Mouse (Mus musculus) heart, embryonic 13.5 days (tissue): Measurements from ENCODE around the gene Dnase1. TPM values are rescaled to one million over a fixed set of nuclear protein-coding genes. Genes with fewer than 3 reads are reported as not detected.
"Not testable (repeated sequence)": the region's sequence is repeated elsewhere in the genome, so short reads cannot be mapped to it uniquely, and the experiment has no call there.

Source experiments
- ATAC-seq: fragments of 200-750 bp; cut with Nextera tagmentation; 2 replicates; pipeline ENCODE4 v1.8.0; 2017; ENCODE audit warnings: moderate TSS enrichment; ENCODE audit not compliant: insufficient number of reproducible peaks, low FRiP score, low TSS enrichment; ENCODE audit errors: extremely low read depth
- H3K27ac ChIP-seq: fragments of 300-500 bp; sonication (generic); replicated peaks from 2 replicates; pipeline ENCODE4 v1.5.1; 2015; ENCODE audit warnings: moderate library complexity, mild to moderate bottlenecking, inconsistent platforms
- H3K27me3 ChIP-seq: fragments of 300-500 bp; sonication (generic); replicated peaks from 2 replicates; pipeline ENCODE4 v1.6.1; 2015; ENCODE audit warnings: mild to moderate bottlenecking, inconsistent platforms
- H3K36me3 ChIP-seq: fragments of 300-500 bp; sonication (generic); 2 replicates; pipeline ENCODE4 v1.6.1; 2015; ENCODE audit warnings: mild to moderate bottlenecking, inconsistent platforms
- H3K4me1 ChIP-seq: fragments of 300-500 bp; sonication (generic); 2 replicates; pipeline ENCODE4 v1.6.1; 2015; ENCODE audit warnings: inconsistent platforms
- H3K4me2 ChIP-seq: fragments of 300-500 bp; sonication (generic); 2 replicates; pipeline ENCODE4 v1.6.1; 2015; ENCODE audit warnings: inconsistent platforms, mild to moderate bottlenecking, moderate library complexity
- H3K4me3 ChIP-seq: fragments of 300-500 bp; sonication (generic); 2 replicates; pipeline ENCODE4 v1.5.1; 2015; ENCODE audit warnings: moderate library complexity, mild to moderate bottlenecking, inconsistent platforms
- H3K9ac ChIP-seq: fragments of 300-500 bp; sonication (generic); 2 replicates; pipeline ENCODE4 v1.6.1; 2015; ENCODE audit warnings: inconsistent platforms, mild to moderate bottlenecking, moderate library complexity
- H3K9me3 ChIP-seq: fragments of 300-500 bp; sonication (generic); 2 replicates; pipeline ENCODE4 v1.6.1; 2016; ENCODE audit warnings: inconsistent platforms
- WGBS: fragments of 180-500 bp; shearing (Covaris S2); methylation state at CpG from one replicate; pipeline ENCODE4 v1.1.7; 2015; ENCODE audit warnings: mixed read lengths; 5-methylcytosine and 5-hydroxymethylcytosine counted together
- polyA plus RNA-seq: library from polyadenylated mRNA; unstranded; fragments of >200 nt; fragmentation: Nextera tagmentation; extraction: Ambion mirVana; gene quantifications from 2 replicates; pipeline ENCODE4 v1.2.1, GENCODE M21; 2015

The Dnase1 gene
- polyA plus RNA-seq, 1 experiment from 2014 or later = 3.5 TPM

DNA sequence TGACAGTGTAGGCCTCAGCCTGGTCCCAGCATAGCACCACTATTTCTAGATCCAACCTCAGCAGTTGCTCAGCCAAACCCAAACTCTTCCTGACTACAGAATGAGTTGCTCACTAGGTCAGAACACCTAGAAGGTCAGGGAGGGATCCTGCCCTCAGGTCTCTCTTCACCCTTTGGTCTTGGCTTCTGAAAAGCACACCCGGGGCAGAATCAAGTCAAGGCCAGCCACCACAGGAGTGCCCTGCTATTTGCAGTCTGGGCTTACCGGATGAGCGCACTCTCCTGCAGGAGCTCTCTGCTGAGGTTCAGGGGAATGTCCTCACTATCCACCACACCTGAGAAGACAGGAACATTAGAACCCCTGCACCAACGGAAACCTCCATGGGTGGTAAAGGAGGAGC, 15.9 kb downstream of the Dnase1 start:
- no peak overlapping the region for H3K9ac ChIP-seq
- H3K4me2 ChIP-seq = no peak overlapping the region
- peaks cover 96% of the 10 kb centered on the region for H3K36me3 ChIP-seq
- 91% methylated on average over 4 of the region's 4 CpGs for WGBS
- ATAC-seq = no peak
- H3K27me3 ChIP-seq = no peaks in the 10 kb centered on the region
- no peak overlapping the region for H3K4me3 ChIP-seq
- no peak overlapping the region for H3K27ac ChIP-seq
- H3K4me1 ChIP-seq = no peaks in the 10 kb centered on the region
- H3K9me3 ChIP-seq = no peaks in the 10 kb centered on the region

DNA sequence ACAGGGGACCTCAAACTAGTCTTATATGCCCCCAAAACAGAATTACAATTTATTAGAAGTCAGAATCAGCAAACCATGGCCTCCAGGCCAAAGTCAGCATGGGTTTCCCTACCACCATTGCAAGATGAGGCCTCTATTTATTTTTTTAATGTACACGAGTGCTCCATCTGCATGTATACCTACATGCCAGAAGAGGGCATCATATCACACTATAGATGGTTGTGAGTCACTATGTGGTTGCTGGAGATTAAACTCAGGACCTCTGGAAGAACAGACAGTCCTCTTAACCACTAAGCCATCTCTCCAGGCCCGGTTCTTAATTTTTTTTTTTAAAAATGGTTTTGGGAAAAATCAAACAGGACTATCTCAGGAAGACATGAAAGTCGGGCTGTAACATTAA, 17.1 kb downstream of the Dnase1 start:
- Histone ChIP-seq H3K4me2 (no peak overlapping the region), H3K36me3 (peaks cover 96% of the 10 kb centered on the region), H3K9ac (no peak overlapping the region), H3K4me1 (no peaks in the 10 kb centered on the region), H3K4me3 (no peak overlapping the region), H3K9me3 (no peaks in the 10 kb centered on the region), H3K27me3 (no peaks in the 10 kb centered on the region), H3K27ac (no peak overlapping the region)
- no peak for ATAC-seq
- WGBS = 78% methylated on average over 3 of the region's 3 CpGs

DNA sequence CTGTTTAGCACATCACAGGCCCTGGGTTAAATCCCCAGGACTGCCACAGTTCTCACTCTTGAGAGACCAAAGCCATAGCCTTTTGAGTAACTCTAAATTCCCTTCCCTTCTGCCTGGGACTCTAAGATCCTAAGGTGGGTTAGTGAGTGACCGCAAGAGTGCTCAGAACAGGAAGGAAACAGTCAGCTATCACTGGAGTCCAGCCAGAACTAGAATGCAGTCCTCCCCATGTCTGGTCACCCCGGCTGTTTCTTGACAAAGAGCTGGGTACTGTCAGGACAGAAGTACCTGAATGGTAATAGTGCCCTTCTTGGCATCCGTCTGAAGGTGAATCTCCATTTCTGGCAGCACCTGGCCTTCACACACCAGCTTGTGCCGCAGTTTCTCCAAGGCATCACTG, 28.2 kb downstream of the Dnase1 start:
- Histone ChIP-seq H3K4me3 (no peak overlapping the region), H3K4me2 (no peak overlapping the region), H3K27ac (no peak overlapping the region), H3K9ac (no peak overlapping the region), H3K4me1 (no peaks in the 10 kb centered on the region), H3K9me3 (no peaks in the 10 kb centered on the region), H3K27me3 (no peaks in the 10 kb centered on the region), H3K36me3 (peaks cover 84% of the 10 kb centered on the region)
- WGBS = 84% methylated on average over 4 of the region's 4 CpGs
- no peak for ATAC-seq

DNA sequence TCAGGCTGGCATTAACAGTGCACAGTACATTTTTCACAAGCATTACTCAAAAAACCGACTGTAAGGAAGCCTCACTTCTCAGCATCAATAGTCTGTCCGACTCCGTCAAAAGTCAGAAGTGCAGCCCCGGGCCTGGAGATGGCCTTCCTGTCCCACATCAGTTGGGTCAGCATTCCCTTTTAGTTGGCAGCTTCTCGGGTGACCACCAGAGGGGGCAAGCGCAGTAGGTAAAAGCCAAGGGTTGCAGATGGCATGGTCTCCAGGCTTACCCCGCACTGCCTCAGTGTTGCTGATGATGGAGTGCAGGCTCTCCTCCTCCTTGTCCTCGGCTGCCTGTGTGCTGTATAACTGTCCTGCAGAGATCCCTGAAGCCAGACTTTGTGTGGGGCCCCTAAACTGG, 31.8 kb downstream of the Dnase1 start:
- no peak overlapping the region for H3K27ac ChIP-seq
- ATAC-seq = no peak
- no peaks in the 10 kb centered on the region for H3K9me3 ChIP-seq
- H3K36me3 ChIP-seq = peaks cover 57% of the 10 kb centered on the region
- H3K4me3 ChIP-seq = no peak overlapping the region
- H3K4me2 ChIP-seq = no peak overlapping the region
- no peak overlapping the region for H3K9ac ChIP-seq
- H3K4me1 ChIP-seq = no peaks in the 10 kb centered on the region
- WGBS = 48% methylated on average over 8 of the region's 8 CpGs
- no peaks in the 10 kb centered on the region for H3K27me3 ChIP-seq

DNA sequence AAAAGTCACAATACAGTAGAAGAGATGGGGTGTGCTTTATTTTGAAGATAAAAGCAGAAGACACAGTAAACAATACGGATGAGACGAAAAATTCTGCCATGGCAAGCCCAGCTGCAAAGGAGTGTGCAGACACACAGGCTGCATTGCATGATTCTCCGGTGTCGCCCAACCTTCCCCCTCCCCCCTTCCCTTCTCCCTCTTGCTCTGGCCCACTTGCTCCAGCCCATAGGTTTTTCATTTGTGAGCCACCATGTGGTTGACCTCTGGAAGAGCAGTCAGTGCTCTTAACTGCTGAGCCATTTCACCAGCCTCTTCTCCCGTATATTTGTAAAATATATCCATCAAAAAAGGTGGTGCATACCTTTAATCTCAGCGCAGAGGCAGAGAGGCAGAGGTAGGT, 37.6 kb downstream of the Dnase1 start:
- Histone ChIP-seq H3K4me1 (peaks cover 33% of the 10 kb centered on the region), H3K27me3 (no peaks in the 10 kb centered on the region), H3K4me2 (no peak overlapping the region), H3K4me3 (no peak overlapping the region), H3K9me3 (no peaks in the 10 kb centered on the region), H3K27ac (no peak overlapping the region), H3K9ac (no peak overlapping the region), H3K36me3 (peaks cover 7% of the 10 kb centered on the region; the same call in 1 of the 2 replicates)
- ATAC-seq = no peak
- 70% methylated on average over 6 of the region's 6 CpGs for WGBS

DNA sequence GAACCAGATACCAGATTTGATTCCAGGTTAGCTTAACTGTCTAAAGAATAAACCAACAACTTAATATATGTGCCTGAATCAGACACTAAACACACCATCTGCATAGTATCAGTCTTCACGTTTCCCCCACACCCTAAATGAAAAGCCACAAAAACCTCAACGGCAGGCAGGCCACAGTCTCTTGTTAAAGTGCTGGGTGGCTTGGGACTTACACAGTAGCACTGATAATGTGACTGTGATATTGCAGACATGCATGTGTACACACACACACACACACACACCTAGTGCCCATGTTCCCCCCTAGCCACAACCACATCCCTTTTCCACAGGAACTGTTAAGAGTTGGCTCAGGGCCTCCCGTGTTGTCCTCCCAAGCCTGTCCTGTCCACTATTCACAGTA, 38.1 kb downstream of the Dnase1 start:
- H3K27me3 ChIP-seq = no peaks in the 10 kb centered on the region
- no peaks in the 10 kb centered on the region for H3K9me3 ChIP-seq
- no peak for ATAC-seq
- no peak overlapping the region for H3K4me2 ChIP-seq
- peaks cover 39% of the 10 kb centered on the region for H3K4me1 ChIP-seq
- H3K27ac ChIP-seq = no peak overlapping the region
- no peak overlapping the region for H3K4me3 ChIP-seq
- H3K9ac ChIP-seq = no peak overlapping the region
- H3K36me3 ChIP-seq = peaks cover 7% of the 10 kb centered on the region; the same call in 1 of the 2 replicates
- WGBS = 49% methylated on average over 3 of the region's 3 CpGs

DNA sequence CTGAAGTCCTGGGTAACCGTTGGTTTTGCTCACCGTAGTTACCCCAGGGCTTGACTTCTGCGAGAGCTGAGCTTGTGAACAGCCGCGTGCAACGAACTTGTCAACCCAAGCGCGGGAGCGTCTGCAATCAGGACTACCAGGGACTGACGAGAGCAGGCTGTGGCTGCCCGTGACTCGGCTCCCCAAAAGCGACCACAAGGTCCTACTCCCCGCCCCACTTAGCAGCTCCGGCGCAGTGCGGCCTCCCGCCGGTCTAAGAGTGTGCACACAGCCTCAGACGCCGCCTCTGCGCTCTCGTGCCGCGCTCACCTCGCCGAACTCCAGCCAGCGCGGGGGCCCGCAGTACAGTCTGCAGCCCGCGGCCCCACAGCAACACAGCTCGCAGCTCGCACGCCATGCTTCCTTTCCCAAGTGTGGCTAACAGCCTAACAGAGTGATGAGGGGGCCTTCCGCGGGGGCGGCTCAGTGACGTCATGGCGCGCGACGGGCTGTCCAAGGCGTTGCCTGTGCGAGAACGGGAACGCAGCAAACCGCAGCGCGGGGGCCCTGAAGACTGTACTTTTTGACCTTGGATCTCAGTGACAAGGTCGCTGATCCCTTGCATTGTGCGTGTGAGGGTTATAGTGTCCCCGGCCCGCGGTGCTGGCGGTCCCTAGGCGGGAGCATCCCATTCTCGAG, 40.8 kb downstream of the Dnase1 start, which contains the start of gene Trap1:
TSS of gene Trap1 (minus strand) at position 444 of the 678 bp plus-strand sequence.
- WGBS = under 1% methylated on average over 58 of the region's 58 CpGs
- peaks cover 54% of the 10 kb centered on the region for H3K4me1 ChIP-seq
- H3K9ac ChIP-seq = peak within 1 kb of the TSS; percentile 91
- peak within 1 kb of the TSS; percentile 80 for H3K4me2 ChIP-seq
- H3K4me3 ChIP-seq = peak within 1 kb of the TSS; percentile 85
- peak; percentile 88 for ATAC-seq
- no peaks in the 10 kb centered on the region for H3K27me3 ChIP-seq
- no peaks in the 10 kb centered on the region for H3K9me3 ChIP-seq
- peak within 1 kb of the TSS; percentile 83 for H3K27ac ChIP-seq
- H3K36me3 ChIP-seq = peaks cover 15% of the 10 kb centered on the region

DNA sequence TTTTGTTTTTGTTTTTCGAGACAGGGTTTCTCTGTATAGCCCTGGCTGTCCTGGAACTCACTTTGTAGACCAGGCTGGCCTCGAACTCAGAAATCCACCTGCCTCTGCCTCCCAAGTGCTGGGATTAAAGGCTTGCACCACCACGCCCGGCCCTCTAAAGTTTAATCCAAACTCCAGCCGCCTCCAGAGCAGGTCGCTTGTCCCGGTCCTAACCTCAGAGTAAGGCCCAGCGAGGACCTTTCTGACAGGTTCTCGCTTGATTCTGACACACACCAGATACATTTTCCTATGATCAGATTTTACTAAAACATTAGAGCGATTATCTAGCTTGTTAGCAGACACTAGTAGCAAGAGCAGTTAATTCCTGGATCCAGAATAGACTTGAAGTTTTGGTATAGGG, 41.6 kb downstream of the Dnase1 start:
- Histone ChIP-seq H3K9ac (peak overlapping the region; percentile 91; the same call in 1 of the 2 replicates), H3K4me1 (peaks cover 54% of the 10 kb centered on the region), H3K4me2 (peak overlapping the region; percentile 80), H3K36me3 (peaks cover 16% of the 10 kb centered on the region), H3K4me3 (peak overlapping the region; percentile 85)
- not testable (repeated sequence) for H3K27ac ChIP-seq, ATAC-seq, H3K27me3 ChIP-seq, H3K9me3 ChIP-seq
- WGBS = 66% methylated on average over 10 of the region's 10 CpGs

DNA sequence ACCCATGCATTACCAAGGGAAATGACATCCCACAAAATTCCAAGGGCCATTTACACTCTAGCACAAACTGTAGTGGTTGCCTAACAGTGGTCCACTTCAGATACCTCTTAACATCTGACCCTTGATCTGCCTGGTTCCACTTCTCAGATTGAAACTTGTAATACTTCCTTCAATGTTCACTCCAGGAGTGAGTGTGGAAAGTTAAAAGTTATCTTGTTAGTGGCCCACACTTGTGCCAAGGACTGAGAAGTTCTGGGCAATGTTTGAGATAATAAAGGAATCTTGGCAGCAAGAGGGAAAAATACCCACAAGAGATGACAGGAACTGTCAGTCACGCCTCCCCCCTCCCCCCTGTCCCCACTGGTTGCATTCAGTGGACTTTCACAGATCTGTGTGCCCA, 42.9 kb downstream of the Dnase1 start:
- peaks cover 54% of the 10 kb centered on the region for H3K4me1 ChIP-seq
- peaks cover 28% of the 10 kb centered on the region for H3K36me3 ChIP-seq
- no peaks in the 10 kb centered on the region for H3K9me3 ChIP-seq
- ATAC-seq = no peak
- H3K27ac ChIP-seq = peak overlapping the region; percentile 64
- H3K27me3 ChIP-seq = no peaks in the 10 kb centered on the region
- H3K9ac ChIP-seq = no peak overlapping the region
- 42% methylated on average over 1 of the region's 1 CpGs for WGBS
- no peak overlapping the region for H3K4me3 ChIP-seq
- H3K4me2 ChIP-seq = no peak overlapping the region

DNA sequence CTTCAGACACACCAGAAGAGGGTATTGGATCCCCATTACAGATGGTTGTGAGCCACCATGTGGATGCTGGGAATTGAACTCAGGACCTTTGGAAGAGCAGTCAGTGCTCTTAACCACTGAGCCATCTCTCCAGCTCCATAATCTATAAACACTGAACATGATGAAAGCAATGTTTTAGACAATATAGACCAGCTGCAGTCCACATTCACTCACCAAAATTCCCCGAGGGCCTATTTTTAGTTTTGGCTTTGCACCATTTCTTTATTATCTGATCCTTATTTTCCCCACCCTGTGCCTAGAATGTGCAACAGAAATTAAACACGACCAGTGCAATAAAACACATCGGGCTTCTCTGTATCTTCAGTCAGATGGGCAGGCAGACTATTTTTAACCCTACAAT, 43.7 kb downstream of the Dnase1 start:
- not testable (repeated sequence) for H3K9ac ChIP-seq, H3K9me3 ChIP-seq, H3K4me3 ChIP-seq, ATAC-seq, H3K4me2 ChIP-seq, H3K27me3 ChIP-seq
- 41% methylated on average over 3 of the region's 3 CpGs for WGBS
- H3K27ac ChIP-seq = peak overlapping the region; percentile 64
- peaks cover 36% of the 10 kb centered on the region for H3K36me3 ChIP-seq
- H3K4me1 ChIP-seq = peaks cover 47% of the 10 kb centered on the region

DNA sequence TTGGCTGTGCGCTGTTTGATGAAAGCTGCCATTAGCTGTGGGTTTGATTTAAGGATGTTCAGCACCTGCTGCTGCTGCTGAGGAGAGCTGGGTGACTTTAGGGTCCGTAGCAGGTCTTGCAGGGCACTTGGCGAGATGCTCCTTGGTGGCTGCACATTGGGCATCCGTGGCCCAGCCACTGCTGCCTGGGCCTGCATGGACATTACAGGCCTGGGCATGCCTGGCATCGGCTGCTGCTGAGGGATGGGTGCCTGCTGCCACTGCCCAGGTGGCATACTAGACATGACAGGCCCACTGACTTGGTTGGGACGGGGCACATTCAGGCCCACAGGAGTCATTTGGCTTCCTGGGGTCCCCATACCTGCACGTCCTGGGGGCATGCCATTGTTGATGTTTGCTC, 48.3 kb downstream of the Dnase1 start:
- Histone ChIP-seq H3K4me1 (peaks cover 13% of the 10 kb centered on the region), H3K9ac (no peak overlapping the region), H3K36me3 (peaks cover 82% of the 10 kb centered on the region), H3K4me3 (no peak overlapping the region), H3K4me2 (no peak overlapping the region), H3K9me3 (no peaks in the 10 kb centered on the region), H3K27me3 (no peaks in the 10 kb centered on the region), H3K27ac (no peak overlapping the region)
- WGBS = 94% methylated on average over 7 of the region's 7 CpGs
- no peak for ATAC-seq

DNA sequence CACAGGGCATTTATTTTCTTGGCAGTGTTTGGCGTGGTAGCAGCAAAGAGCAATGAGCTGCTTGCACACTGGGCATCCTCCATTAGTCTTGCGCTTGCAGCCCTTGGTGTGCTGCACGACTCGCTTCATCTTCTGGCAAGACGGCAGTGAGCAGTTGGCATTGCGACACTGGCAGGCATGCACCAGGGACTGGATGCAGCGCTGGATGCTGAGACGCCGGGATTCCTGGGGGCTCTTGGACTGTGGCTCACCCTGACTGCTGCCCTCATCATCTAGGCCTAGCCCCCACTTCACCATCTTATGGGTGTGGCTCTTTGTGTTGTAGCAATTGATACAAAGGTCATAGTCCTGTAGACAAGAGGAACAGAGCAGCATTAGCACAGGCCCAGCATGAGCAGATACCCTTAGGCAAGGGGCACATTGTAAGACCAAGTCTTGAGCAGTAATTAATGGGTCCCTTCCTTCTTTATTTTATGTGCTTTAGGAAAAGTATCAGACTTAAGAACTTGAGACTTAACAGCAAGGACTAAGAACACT, 49.2 kb downstream of the Dnase1 start:
- H3K4me3 ChIP-seq = no peak overlapping the region
- H3K9me3 ChIP-seq = no peaks in the 10 kb centered on the region
- H3K27me3 ChIP-seq = no peaks in the 10 kb centered on the region
- peaks cover 4% of the 10 kb centered on the region for H3K4me1 ChIP-seq
- H3K36me3 ChIP-seq = peaks cover 91% of the 10 kb centered on the region
- H3K4me2 ChIP-seq = no peak overlapping the region
- WGBS = 94% methylated on average over 9 of the region's 9 CpGs
- ATAC-seq = no peak
- no peak overlapping the region for H3K9ac ChIP-seq
- no peak overlapping the region for H3K27ac ChIP-seq
